Mouse (Mus musculus): ENCODE results near the gene Acsm4. TPM values are rescaled to one million over a fixed set of nuclear protein-coding genes. Genes with fewer than 3 reads are reported as not detected.

Acsm4 gene
- polyA plus RNA-seq, 1 experiment from 2014 or later = not detected

- H3K9me3 ChIP-seq (replicated peaks; ENCODE audit: control insufficient read depth, low read length) = no peaks in the 10 kb centered on the region
- H3K4me1 ChIP-seq (ENCODE audit: control insufficient read depth, insufficient read depth, low read length) = no peaks in the 10 kb centered on the region
- 78% methylated on average over 1 of the region's 1 CpGs for WGBS
- no peaks in the 10 kb centered on the region for H3K27me3 ChIP-seq (replicated peaks; ENCODE audit: control insufficient read depth, insufficient read depth, low read length)
- H3K9ac ChIP-seq (ENCODE audit: low read length) = no peak overlapping the region
- H3K4me2 ChIP-seq (ENCODE audit: low read length) = no peak overlapping the region
- DNase-seq (ENCODE audit: low spot score) (no peak), ATAC-seq (no peak)
- no peak overlapping the region for H3K27ac ChIP-seq (ENCODE audit: low read depth, low read length)
- no peak overlapping the region for H3K4me3 ChIP-seq (ENCODE audit: low read depth, low read length)
- no peaks in the 10 kb centered on the region for H3K36me3 ChIP-seq (ENCODE audit: control insufficient read depth, insufficient read depth, low read length)
Observed at GRCm38 (mm10) chr7:119745869-119746268, 56.0 kb downstream of the Acsm4 start.

GRCm38 (mm10) chr7:119748761-119749160, 58.9 kb downstream of the Acsm4 start:
- no peak overlapping the region for H3K27ac ChIP-seq (ENCODE audit: low read depth, low read length)
- H3K9me3 ChIP-seq (replicated peaks; ENCODE audit: control insufficient read depth, low read length) = no peaks in the 10 kb centered on the region
- no peak for DNase-seq (ENCODE audit: low spot score)
- no peak overlapping the region for H3K9ac ChIP-seq (ENCODE audit: low read length)
- ATAC-seq = no peak
- WGBS = 94% methylated on average over 1 of the region's 2 CpGs
- H3K36me3 ChIP-seq (ENCODE audit: control insufficient read depth, insufficient read depth, low read length) = no peaks in the 10 kb centered on the region
- H3K4me2 ChIP-seq (ENCODE audit: low read length) = no peak overlapping the region
- H3K27me3 ChIP-seq (replicated peaks; ENCODE audit: control insufficient read depth, insufficient read depth, low read length) = no peaks in the 10 kb centered on the region
- H3K4me3 ChIP-seq (ENCODE audit: low read depth, low read length) = no peak overlapping the region
- H3K4me1 ChIP-seq (ENCODE audit: control insufficient read depth, insufficient read depth, low read length) = no peaks in the 10 kb centered on the region

- whole genome bisulfite sequencing = 61% methylated on average over 2 of the region's 2 CpGs
- DNase-seq (ENCODE audit: low spot score) (no peak), ATAC-seq (no peak)
Observed at GRCm38 (mm10) chr7:119749942-119750341, 60.1 kb downstream of the Acsm4 start.

GRCm38 (mm10) chr7:119753696-119754095, 63.9 kb downstream of the Acsm4 start:
- ATAC-seq = no peak
- 93% methylated on average over 1 of the region's 1 CpGs for WGBS
- H3K9ac ChIP-seq (ENCODE audit: low read length) = no peak overlapping the region
- H3K4me1 ChIP-seq (ENCODE audit: control insufficient read depth, insufficient read depth, low read length) = no peaks in the 10 kb centered on the region
- no peaks in the 10 kb centered on the region for H3K27me3 ChIP-seq (replicated peaks; ENCODE audit: control insufficient read depth, insufficient read depth, low read length)
- H3K27ac ChIP-seq (ENCODE audit: low read depth, low read length) = no peak overlapping the region
- no peak for DNase-seq (ENCODE audit: low spot score)
- H3K36me3 ChIP-seq (ENCODE audit: control insufficient read depth, insufficient read depth, low read length) = no peaks in the 10 kb centered on the region
- no peaks in the 10 kb centered on the region for H3K9me3 ChIP-seq (replicated peaks; ENCODE audit: control insufficient read depth, low read length)
- no peak overlapping the region for H3K4me2 ChIP-seq (ENCODE audit: low read length)
- no peak overlapping the region for H3K4me3 ChIP-seq (ENCODE audit: low read depth, low read length)

More at GRCm38 (mm10) chr7:119749942-119750341, 60.1 kb downstream of the Acsm4 start:
- no peak overlapping the region for H3K27ac ChIP-seq (ENCODE audit: low read depth, low read length)
- no peaks in the 10 kb centered on the region for H3K36me3 ChIP-seq (ENCODE audit: control insufficient read depth, insufficient read depth, low read length)
- H3K4me3 ChIP-seq (ENCODE audit: low read depth, low read length) = no peak overlapping the region
- H3K4me2 ChIP-seq (ENCODE audit: low read length) = no peak overlapping the region
- H3K27me3 ChIP-seq (replicated peaks; ENCODE audit: control insufficient read depth, insufficient read depth, low read length) = no peaks in the 10 kb centered on the region
- no peaks in the 10 kb centered on the region for H3K9me3 ChIP-seq (replicated peaks; ENCODE audit: control insufficient read depth, low read length)
- H3K9ac ChIP-seq (ENCODE audit: low read length) = no peak overlapping the region
- no peaks in the 10 kb centered on the region for H3K4me1 ChIP-seq (ENCODE audit: control insufficient read depth, insufficient read depth, low read length)

- no peak for ATAC-seq
- no peak within 1 kb of the TSS for H3K27ac ChIP-seq (ENCODE audit: low read depth, low read length)
Observed at GRCm38 (mm10) chr7:119760527-119760951, 70.7 kb downstream of the Acsm4 start, which contains the start of gene Acsm3. Gene Acsm3 (plus strand): TSS chr7:119760923.

GRCm38 (mm10) chr7:119762166-119762697, 72.4 kb downstream of the Acsm4 start:
- DNase-seq (ENCODE audit: low spot score) = no peak
- WGBS = 76% methylated on average over 4 of the region's 4 CpGs
- no peak for ATAC-seq
- Histone ChIP-seq H3K4me3 (ENCODE audit: low read depth, low read length) (no peak overlapping the region), H3K9ac (ENCODE audit: low read length) (no peak overlapping the region), H3K9me3 (replicated peaks; ENCODE audit: control insufficient read depth, low read length) (no peaks in the 10 kb centered on the region), H3K4me2 (ENCODE audit: low read length) (no peak overlapping the region), H3K27ac (ENCODE audit: low read depth, low read length) (no peak overlapping the region), H3K4me1 (ENCODE audit: control insufficient read depth, insufficient read depth, low read length) (no peaks in the 10 kb centered on the region), H3K27me3 (replicated peaks; ENCODE audit: control insufficient read depth, insufficient read depth, low read length) (no peaks in the 10 kb centered on the region), H3K36me3 (ENCODE audit: control insufficient read depth, insufficient read depth, low read length) (no peaks in the 10 kb centered on the region)

More at GRCm38 (mm10) chr7:119760527-119760951, 70.7 kb downstream of the Acsm4 start, which contains the start of gene Acsm3:
- H3K9ac ChIP-seq (ENCODE audit: low read length) = no peak within 1 kb of the TSS
- H3K9me3 ChIP-seq (replicated peaks; ENCODE audit: control insufficient read depth, low read length) = no peaks in the 10 kb centered on the region
- WGBS = 89% methylated on average over 11 of the region's 11 CpGs
- no peaks in the 10 kb centered on the region for H3K27me3 ChIP-seq (replicated peaks; ENCODE audit: control insufficient read depth, insufficient read depth, low read length)
- H3K4me3 ChIP-seq (ENCODE audit: low read depth, low read length) = no peak within 1 kb of the TSS
- H3K36me3 ChIP-seq (ENCODE audit: control insufficient read depth, insufficient read depth, low read length) = no peaks in the 10 kb centered on the region
- no peak within 1 kb of the TSS for H3K4me2 ChIP-seq (ENCODE audit: low read length)
- H3K4me1 ChIP-seq (ENCODE audit: control insufficient read depth, insufficient read depth, low read length) = no peaks in the 10 kb centered on the region
- DNase-seq (ENCODE audit: low spot score) = no peak

Other genes with a start within 250 kb of the Acsm4 start
- not detected in 2 replicates for gene Gp2, start 230.7 kb upstream of the Acsm4 start, polyA plus RNA-seq (2014; fragmentation: Nextera tagmentation; extraction: Ambion mirVana)
- not detected in 2 replicates for gene Umod, start 210.7 kb upstream of the Acsm4 start, polyA plus RNA-seq (2014; fragmentation: Nextera tagmentation; extraction: Ambion mirVana)
- not detected in 2 replicates for gene Acsm5, start 170.6 kb upstream of the Acsm4 start, polyA plus RNA-seq (2014; fragmentation: Nextera tagmentation; extraction: Ambion mirVana)
- 0.10 TPM in 1 of 2 replicates, not detected in the other for gene Pdilt, start 166.5 kb upstream of the Acsm4 start, polyA plus RNA-seq (2014; fragmentation: Nextera tagmentation; extraction: Ambion mirVana)
- gene Acsm2, start 135.7 kb upstream of the Acsm4 start, polyA plus RNA-seq (2014; fragmentation: Nextera tagmentation; extraction: Ambion mirVana) = not detected in 2 replicates
- not detected in 2 replicates for gene Acsm1, start 83.0 kb upstream of the Acsm4 start, polyA plus RNA-seq (2014; fragmentation: Nextera tagmentation; extraction: Ambion mirVana)
- 92.9 and 102 TPM in 2 replicates for gene Thumpd1, start 30.8 kb downstream of the Acsm4 start, polyA plus RNA-seq (2014; fragmentation: Nextera tagmentation; extraction: Ambion mirVana)
- 0.30 TPM in 1 of 2 replicates, not detected in the other for gene Acsm3, start 70.9 kb downstream of the Acsm4 start, polyA plus RNA-seq (2014; fragmentation: Nextera tagmentation; extraction: Ambion mirVana)
- gene Rexo5, start 104.0 kb downstream of the Acsm4 start, polyA plus RNA-seq (2014; fragmentation: Nextera tagmentation; extraction: Ambion mirVana) = 10.5 and 13.7 TPM in 2 replicates
- gene Eri2, start 104.0 kb downstream of the Acsm4 start, polyA plus RNA-seq (2014; fragmentation: Nextera tagmentation; extraction: Ambion mirVana) = 27.0 and 31.2 TPM in 2 replicates
- gene Lyrm1, start 205.8 kb downstream of the Acsm4 start, polyA plus RNA-seq (2014; fragmentation: Nextera tagmentation; extraction: Ambion mirVana) = 17.2 and 18.5 TPM in 2 replicates
- 9.2 and 10.3 TPM in 2 replicates for gene Dcun1d3, start 206.3 kb downstream of the Acsm4 start, polyA plus RNA-seq (2014; fragmentation: Nextera tagmentation; extraction: Ambion mirVana)